Mouse (Mus musculus): ENCODE data around the gene Polr3f.
A peak's percentile ranks its signal among the peaks of the same experiment; 100 is the strongest.

The Polr3f gene

GRCm38 (mm10) chr2:144526981-144527820 is at the start of gene Polr3f, which contains the start of gene Dzank1:
TSS of gene Polr3f (plus strand) at chr2:144527718.
TSS of gene Dzank1 (minus strand) at chr2:144527414.
- peak; percentile 98 for DNase-seq

GRCm38 (mm10) chr2:144479421-144479820 is 48.1 kb upstream of the Polr3f start:
- DNase-seq = peak; percentile 29

GRCm38 (mm10) chr2:144484084-144484483 is 43.4 kb upstream of the Polr3f start:
- peak; percentile 40 for DNase-seq

- no peak for DNase-seq
Observed at GRCm38 (mm10) chr2:144485439-144485838, 42.1 kb upstream of the Polr3f start.

- no peak for DNase-seq
Observed at GRCm38 (mm10) chr2:144487476-144487875, 40.0 kb upstream of the Polr3f start.

- no peak for DNase-seq
Observed at GRCm38 (mm10) chr2:144489342-144489741, 38.2 kb upstream of the Polr3f start.

- DNase-seq = no peak
Observed at GRCm38 (mm10) chr2:144502134-144502533, 25.4 kb upstream of the Polr3f start.

GRCm38 (mm10) chr2:144514619-144515018 is 12.9 kb upstream of the Polr3f start:
- no peak for DNase-seq

GRCm38 (mm10) chr2:144519772-144520171 is 7.7 kb upstream of the Polr3f start:
- no peak for DNase-seq

- DNase-seq = no peak
Observed at GRCm38 (mm10) chr2:144525856-144526255, 1.7 kb upstream of the Polr3f start.

- DNase-seq = no peak
Observed at GRCm38 (mm10) chr2:144527821-144528174, 280 bp downstream of the Polr3f start.

- DNase-seq = no peak
Observed at GRCm38 (mm10) chr2:144537123-144537522, 9.6 kb downstream of the Polr3f start.

- no peak for DNase-seq
Observed at GRCm38 (mm10) chr2:144541246-144541645, 13.7 kb downstream of the Polr3f start.

GRCm38 (mm10) chr2:144543670-144544069 is 16.2 kb downstream of the Polr3f start:
- DNase-seq = no peak

GRCm38 (mm10) chr2:144544630-144545029 is 17.1 kb downstream of the Polr3f start:
- DNase-seq = peak; percentile 4

GRCm38 (mm10) chr2:144545061-144545460 is 17.5 kb downstream of the Polr3f start:
- DNase-seq = no peak

GRCm38 (mm10) chr2:144545481-144545880 is 18.0 kb downstream of the Polr3f start:
- DNase-seq = no peak

GRCm38 (mm10) chr2:144547559-144547958 is 20.0 kb downstream of the Polr3f start:
- no peak for DNase-seq

- peak; percentile 61 for DNase-seq
Observed at GRCm38 (mm10) chr2:144550529-144550928, 23.0 kb downstream of the Polr3f start, which contains the start of gene Rbbp9. TSS of gene Rbbp9 (minus strand) at chr2:144550869.

- DNase-seq = no peak
Observed at GRCm38 (mm10) chr2:144553905-144554304, 26.4 kb downstream of the Polr3f start.

GRCm38 (mm10) chr2:144555286-144555819 is 27.8 kb downstream of the Polr3f start:
- DNase-seq = no peak

- DNase-seq = peak; percentile 98
Observed at GRCm38 (mm10) chr2:144555820-144556552, 28.5 kb downstream of the Polr3f start, which contains the start of gene Sec23b. TSS of gene Sec23b (plus strand) at chr2:144556229.

- DNase-seq = no peak
Observed at GRCm38 (mm10) chr2:144588723-144589122, 61.2 kb downstream of the Polr3f start.

Measured in lung, postnatal 10 days (tissue).